Mouse (Mus musculus): Measurements from ENCODE around the gene Kdm2b.

GRCm38 (mm10) chr5:123011705-123012104 lies 22.1 kb upstream of the Kdm2b start:
- TF ChIP-seq ZNF384 (IDR thresholded peaks at IDR 0.05; ENCODE audit: low read depth, low read length) (no peak), CHD2 (IDR thresholded peaks at IDR 0.05; ENCODE audit: low read depth, low read length) (no peak), MAFK (IDR thresholded peaks at IDR 0.05; ENCODE audit: insufficient read depth, low read depth, low read length) (no peak), ZC3H11A (IDR thresholded peaks at IDR 0.05; ENCODE audit: borderline replicate concordance, low read depth, low read length) (no peak)
